Mouse (Mus musculus) heart, embryonic 15.5 days (tissue): ENCODE data around the gene Cntln. TPM values are rescaled to one million over a fixed set of nuclear protein-coding genes. Genes with fewer than 3 reads are reported as not detected.

ENCODE experiments used
- ATAC-seq: fragments of 200-750 bp; cut with Nextera tagmentation; replicated peaks from 2 replicates; pipeline ENCODE4 v1.8.0; 2017; ENCODE audit warnings: low read depth, moderate TSS enrichment; ENCODE audit not compliant: insufficient number of reproducible peaks, insufficient read depth, low FRiP score
- H3K27ac ChIP-seq: fragments of 300-500 bp; sonication (generic); 2 replicates; pipeline ENCODE4 v1.5.1; 2015; ENCODE audit warnings: mild to moderate bottlenecking, inconsistent platforms
- H3K27me3 ChIP-seq: fragments of 300-500 bp; sonication (generic); 2 replicates; pipeline ENCODE4 v1.6.1; 2015; ENCODE audit warnings: inconsistent platforms
- H3K36me3 ChIP-seq: fragments of 300-500 bp; sonication (generic); 2 replicates; pipeline ENCODE4 v1.6.1; 2015; ENCODE audit warnings: mild to moderate bottlenecking, inconsistent platforms
- H3K4me1 ChIP-seq: fragments of 300-500 bp; sonication (generic); replicated peaks from 2 replicates; pipeline ENCODE4 v1.6.1; 2015; ENCODE audit warnings: inconsistent platforms
- H3K4me2 ChIP-seq: fragments of 300-500 bp; sonication (generic); 2 replicates; pipeline ENCODE4 v1.6.1; 2015; ENCODE audit warnings: inconsistent platforms, mild to moderate bottlenecking, moderate library complexity
- H3K4me3 ChIP-seq: fragments of 300-500 bp; sonication (generic); 2 replicates; pipeline ENCODE4 v1.5.1; 2015; ENCODE audit warnings: mild to moderate bottlenecking, inconsistent platforms
- H3K9ac ChIP-seq: fragments of 300-500 bp; sonication (generic); 2 replicates; pipeline ENCODE4 v1.6.1; 2015; ENCODE audit warnings: mild to moderate bottlenecking, inconsistent platforms
- H3K9me3 ChIP-seq: fragments of 300-500 bp; sonication (generic); replicated peaks from 2 replicates; pipeline ENCODE4 v1.6.1; 2016; ENCODE audit warnings: inconsistent platforms
- WGBS: fragments of 180-500 bp; shearing (Covaris S2); methylation state at CpG from one replicate; pipeline ENCODE4 v1.1.7; 2015; ENCODE audit warnings: mixed read lengths; 5-methylcytosine and 5-hydroxymethylcytosine counted together
- polyA plus RNA-seq: library from polyadenylated mRNA; unstranded; fragments of >200 nt; fragmentation: Nextera tagmentation; extraction: Ambion mirVana; gene quantifications from 2 replicates; pipeline ENCODE4 v1.2.1, GENCODE M21; 2015

Gene Cntln
- polyA plus RNA-seq = 6.2 and 6.5 TPM in 2 replicates

GRCm38 (mm10) chr4:84884111-84884538, at the start of gene Cntln:
Cntln (plus strand) TSS chr4:84884309.
- peak; percentile 95 for ATAC-seq
- Histone ChIP-seq H3K4me3 (peak within 1 kb of the TSS; percentile 94), H3K9ac (peak within 1 kb of the TSS; percentile 91), H3K27me3 (no peaks in the 10 kb centered on the region), H3K9me3 (no peaks in the 10 kb centered on the region; the same call in 1 of the 2 replicates), H3K36me3 (no peaks in the 10 kb centered on the region), H3K27ac (peak within 1 kb of the TSS; percentile 91), H3K4me1 (peaks cover 11% of the 10 kb centered on the region; the same call in 1 of the 2 replicates), H3K4me2 (peak within 1 kb of the TSS; percentile 78)
- WGBS = under 1% methylated on average over 50 of the region's 50 CpGs

DNA sequence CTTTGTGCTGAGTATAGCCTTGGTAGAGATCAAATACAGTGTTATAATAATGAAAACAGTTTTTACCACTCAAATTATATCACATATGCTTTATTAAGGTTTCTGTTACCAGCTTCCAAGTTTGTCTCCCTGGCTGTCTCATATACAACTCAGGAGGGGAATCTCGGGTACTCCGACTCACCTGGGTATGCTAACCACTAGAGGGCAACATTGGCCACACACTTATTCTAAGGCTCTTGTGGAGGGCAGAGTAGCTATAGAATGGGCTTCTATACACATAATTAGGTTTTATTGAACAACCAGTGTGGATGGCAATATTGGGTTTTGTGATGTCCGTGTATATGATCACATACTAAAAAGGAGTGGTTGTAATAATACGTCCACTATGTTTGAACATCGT, 47.1 kb upstream of the Cntln start:
- no peak overlapping the region for H3K27ac ChIP-seq
- ATAC-seq = no peak
- H3K4me2 ChIP-seq = no peak overlapping the region
- no peak overlapping the region for H3K9ac ChIP-seq
- H3K4me1 ChIP-seq = no peaks in the 10 kb centered on the region
- 38% methylated on average over 5 of the region's 5 CpGs for WGBS
- no peaks in the 10 kb centered on the region for H3K27me3 ChIP-seq
- no peaks in the 10 kb centered on the region for H3K36me3 ChIP-seq
- H3K4me3 ChIP-seq = no peak overlapping the region
- no peaks in the 10 kb centered on the region for H3K9me3 ChIP-seq

GRCm38 (mm10) chr4:84838545-84838944, 45.6 kb upstream of the Cntln start:
- H3K4me3 ChIP-seq = no peak overlapping the region
- no peak for ATAC-seq
- H3K27me3 ChIP-seq = no peaks in the 10 kb centered on the region
- WGBS = 75% methylated on average over 3 of the region's 3 CpGs
- no peak overlapping the region for H3K27ac ChIP-seq
- no peak overlapping the region for H3K9ac ChIP-seq
- no peaks in the 10 kb centered on the region for H3K4me1 ChIP-seq
- H3K9me3 ChIP-seq = no peaks in the 10 kb centered on the region
- no peaks in the 10 kb centered on the region for H3K36me3 ChIP-seq
- H3K4me2 ChIP-seq = no peak overlapping the region

DNA sequence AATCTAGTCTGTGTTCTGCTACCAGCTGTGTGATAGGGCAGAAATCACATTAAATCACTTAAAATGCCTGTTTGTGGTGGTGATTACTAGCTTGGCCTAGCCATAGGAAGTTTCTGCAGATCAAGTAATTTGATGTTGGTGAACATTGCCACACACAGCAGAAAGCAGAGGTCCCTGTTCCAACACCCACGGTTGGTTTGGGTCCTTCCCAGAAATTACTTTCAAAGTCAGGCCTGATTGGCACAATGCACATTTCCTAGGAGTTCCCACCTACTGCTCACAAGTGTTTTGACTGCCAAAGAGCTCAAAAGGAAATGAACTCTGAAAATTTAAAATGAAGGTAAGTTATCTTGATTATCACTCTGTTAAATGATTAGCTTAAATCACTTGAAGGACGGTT, 44.6 kb upstream of the Cntln start:
- Histone ChIP-seq H3K27me3 (no peaks in the 10 kb centered on the region), H3K4me3 (no peak overlapping the region), H3K36me3 (no peaks in the 10 kb centered on the region), H3K9ac (no peak overlapping the region), H3K9me3 (no peaks in the 10 kb centered on the region), H3K4me1 (no peaks in the 10 kb centered on the region), H3K4me2 (no peak overlapping the region), H3K27ac (no peak overlapping the region)
- no peak for ATAC-seq
- whole genome bisulfite sequencing = 82% methylated on average over 2 of the region's 2 CpGs

- 76% methylated on average over 2 of the region's 2 CpGs for WGBS
- no peaks in the 10 kb centered on the region for H3K4me1 ChIP-seq
These were observed 26.5 kb upstream of the Cntln start for GRCm38 (mm10) chr4:84857588-84857987.

GRCm38 (mm10) chr4:84876347-84876746, 7.8 kb upstream of the Cntln start:
- WGBS = 31% methylated on average over 3 of the region's 3 CpGs
- no peak overlapping the region for H3K4me3 ChIP-seq
- H3K9ac ChIP-seq = no peak overlapping the region
- no peaks in the 10 kb centered on the region for H3K9me3 ChIP-seq
- H3K4me1 ChIP-seq = no peaks in the 10 kb centered on the region
- no peak overlapping the region for H3K4me2 ChIP-seq
- H3K36me3 ChIP-seq = no peaks in the 10 kb centered on the region
- no peak for ATAC-seq
- H3K27ac ChIP-seq = no peak overlapping the region
- H3K27me3 ChIP-seq = no peaks in the 10 kb centered on the region

More at GRCm38 (mm10) chr4:84857588-84857987, 26.5 kb upstream of the Cntln start:
- Histone ChIP-seq H3K4me3 (no peak overlapping the region), H3K9ac (no peak overlapping the region), H3K27ac (no peak overlapping the region), H3K4me2 (no peak overlapping the region), H3K27me3 (no peaks in the 10 kb centered on the region), H3K36me3 (no peaks in the 10 kb centered on the region), H3K9me3 (no peaks in the 10 kb centered on the region)
- no peak for ATAC-seq

- Histone ChIP-seq H3K4me1 (peaks cover 11% of the 10 kb centered on the region; the same call in 1 of the 2 replicates), H3K27me3 (no peaks in the 10 kb centered on the region), H3K27ac (peak overlapping the region; percentile 91), H3K4me2 (peak overlapping the region; percentile 78), H3K9ac (peak overlapping the region; percentile 91), H3K4me3 (peak overlapping the region; percentile 94), H3K9me3 (no peaks in the 10 kb centered on the region; the same call in 1 of the 2 replicates), H3K36me3 (no peaks in the 10 kb centered on the region)
- 77% methylated on average over 12 of the region's 12 CpGs for WGBS
- ATAC-seq = no peak
These were observed 463 bp upstream of the Cntln start for GRCm38 (mm10) chr4:84883646-84884045.

DNA sequence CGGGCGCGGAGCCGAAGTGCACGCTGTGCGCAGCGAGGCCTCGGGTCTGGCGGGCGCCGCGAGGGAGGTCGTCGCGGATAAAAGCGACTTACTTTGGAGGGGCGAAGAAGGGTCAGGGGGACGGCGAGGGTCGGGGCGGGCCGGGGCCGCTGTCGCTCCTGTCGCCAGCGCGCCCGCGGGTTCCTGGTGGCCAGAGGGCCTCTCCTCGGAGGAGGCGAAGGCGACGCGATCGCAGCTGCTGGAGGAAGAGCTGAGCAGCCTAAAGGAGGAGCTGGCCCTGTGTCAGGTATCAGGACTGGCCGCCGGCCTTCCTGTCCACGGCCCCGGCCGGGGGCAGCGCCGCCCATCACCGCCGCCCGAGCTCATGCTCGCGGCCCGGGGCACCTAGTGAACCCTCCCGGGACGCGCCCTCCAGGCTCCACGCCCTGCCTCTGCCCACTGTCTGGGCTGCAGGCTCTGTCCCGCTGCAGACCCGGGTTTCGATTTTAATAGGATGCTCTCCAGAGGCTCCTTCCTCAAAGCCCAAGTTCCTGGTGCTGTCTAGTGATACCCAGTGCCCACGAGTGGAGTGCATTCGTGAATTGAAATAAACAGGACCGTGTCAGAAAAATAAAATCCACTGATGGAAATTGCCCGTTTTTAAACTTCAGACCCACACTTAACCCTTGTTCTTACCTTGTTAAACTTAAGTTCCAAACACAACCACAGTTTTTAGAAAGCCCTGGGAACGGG, 596 bp downstream of the Cntln start:
- no peaks in the 10 kb centered on the region; the same call in 1 of the 2 replicates for H3K9me3 ChIP-seq
- H3K36me3 ChIP-seq = no peaks in the 10 kb centered on the region
- H3K4me3 ChIP-seq = peak overlapping the region; percentile 94
- H3K4me1 ChIP-seq = peaks cover 11% of the 10 kb centered on the region; the same call in 1 of the 2 replicates
- H3K27ac ChIP-seq = peak overlapping the region; percentile 91
- H3K27me3 ChIP-seq = no peaks in the 10 kb centered on the region
- peak; percentile 68 for ATAC-seq
- H3K4me2 ChIP-seq = peak overlapping the region; percentile 78
- peak overlapping the region; percentile 91 for H3K9ac ChIP-seq
- 1% methylated on average over 53 of the region's 60 CpGs for WGBS

- peak overlapping the region; percentile 94 for H3K4me3 ChIP-seq
- no peak for ATAC-seq
- 35% methylated on average over 1 of the region's 1 CpGs for WGBS
- peak overlapping the region; percentile 91; the same call in 1 of the 2 replicates for H3K27ac ChIP-seq
- 0 out of 2 replicates have a peak, but pooled peaks cover 1% of the 10 kb centered on the region for H3K36me3 ChIP-seq
- peaks cover 11% of the 10 kb centered on the region; the same call in 1 of the 2 replicates for H3K4me1 ChIP-seq
- H3K4me2 ChIP-seq = peak overlapping the region; percentile 78
- no peaks in the 10 kb centered on the region; the same call in 1 of the 2 replicates for H3K9me3 ChIP-seq
- H3K9ac ChIP-seq = peak overlapping the region; percentile 91; the same call in 1 of the 2 replicates
- H3K27me3 ChIP-seq = no peaks in the 10 kb centered on the region
These were observed 1.1 kb downstream of the Cntln start for GRCm38 (mm10) chr4:84885271-84885540.

DNA sequence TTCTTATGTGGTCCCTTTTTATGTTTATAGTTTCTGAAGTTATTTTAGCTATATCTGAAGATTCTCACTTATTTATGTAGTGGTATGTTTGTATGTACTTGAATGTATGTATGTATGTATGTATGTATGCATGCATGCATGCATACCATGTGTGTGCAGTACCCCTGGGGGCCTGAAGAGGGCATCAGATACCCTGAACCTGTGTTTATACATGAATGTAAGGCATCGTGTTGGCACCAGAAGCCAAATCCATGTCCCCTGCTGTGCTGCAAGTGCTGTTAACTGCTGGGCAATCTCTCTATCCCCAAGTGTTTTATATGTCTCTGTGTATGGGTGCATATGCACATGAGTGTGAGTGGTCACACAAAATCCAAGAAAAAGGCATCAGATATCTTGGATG, 34.3 kb downstream of the Cntln start:
- Histone ChIP-seq H3K4me1 (no peaks in the 10 kb centered on the region), H3K36me3 (no peaks in the 10 kb centered on the region), H3K9ac (no peak overlapping the region), H3K9me3 (no peaks in the 10 kb centered on the region), H3K4me2 (no peak overlapping the region), H3K27ac (no peak overlapping the region), H3K27me3 (no peaks in the 10 kb centered on the region), H3K4me3 (no peak overlapping the region)
- 91% methylated on average over 1 of the region's 1 CpGs for WGBS
- no peak for ATAC-seq

DNA sequence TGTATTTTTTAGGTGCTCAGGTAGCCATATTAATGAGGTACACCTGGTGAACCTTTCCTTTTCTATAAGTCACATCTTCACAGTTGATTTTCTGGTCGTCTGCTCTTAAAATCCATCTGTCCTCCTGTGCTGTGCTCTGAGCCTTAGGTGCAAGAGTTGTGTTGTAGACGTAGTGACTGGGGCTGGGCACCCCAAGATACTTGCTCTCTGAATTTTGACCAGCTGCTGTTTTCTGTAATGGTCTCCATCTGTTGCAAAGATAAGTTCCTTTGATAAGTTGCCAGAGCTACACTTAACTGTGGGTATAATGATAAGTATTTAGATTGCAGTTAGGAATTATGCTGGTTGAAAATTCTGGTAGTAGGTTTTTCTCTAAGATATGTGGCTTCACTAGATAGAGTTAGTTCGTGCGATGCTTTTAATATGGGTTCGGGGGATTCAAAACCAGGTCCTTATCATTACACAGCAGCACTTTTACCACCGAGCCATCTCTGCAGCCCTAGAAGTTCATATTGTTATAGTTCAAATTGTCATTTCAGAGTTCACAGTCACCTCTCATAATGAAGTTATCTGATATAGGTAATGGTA, 50.3 kb downstream of the Cntln start:
- Histone ChIP-seq H3K36me3 (no peaks in the 10 kb centered on the region), H3K4me3 (no peak overlapping the region), H3K9ac (no peak overlapping the region), H3K4me2 (no peak overlapping the region), H3K9me3 (no peaks in the 10 kb centered on the region), H3K27me3 (no peaks in the 10 kb centered on the region), H3K27ac (no peak overlapping the region), H3K4me1 (no peaks in the 10 kb centered on the region)
- ATAC-seq = no peak
- WGBS = 73% methylated on average over 6 of the region's 6 CpGs
